In the genomic region with DNA sequence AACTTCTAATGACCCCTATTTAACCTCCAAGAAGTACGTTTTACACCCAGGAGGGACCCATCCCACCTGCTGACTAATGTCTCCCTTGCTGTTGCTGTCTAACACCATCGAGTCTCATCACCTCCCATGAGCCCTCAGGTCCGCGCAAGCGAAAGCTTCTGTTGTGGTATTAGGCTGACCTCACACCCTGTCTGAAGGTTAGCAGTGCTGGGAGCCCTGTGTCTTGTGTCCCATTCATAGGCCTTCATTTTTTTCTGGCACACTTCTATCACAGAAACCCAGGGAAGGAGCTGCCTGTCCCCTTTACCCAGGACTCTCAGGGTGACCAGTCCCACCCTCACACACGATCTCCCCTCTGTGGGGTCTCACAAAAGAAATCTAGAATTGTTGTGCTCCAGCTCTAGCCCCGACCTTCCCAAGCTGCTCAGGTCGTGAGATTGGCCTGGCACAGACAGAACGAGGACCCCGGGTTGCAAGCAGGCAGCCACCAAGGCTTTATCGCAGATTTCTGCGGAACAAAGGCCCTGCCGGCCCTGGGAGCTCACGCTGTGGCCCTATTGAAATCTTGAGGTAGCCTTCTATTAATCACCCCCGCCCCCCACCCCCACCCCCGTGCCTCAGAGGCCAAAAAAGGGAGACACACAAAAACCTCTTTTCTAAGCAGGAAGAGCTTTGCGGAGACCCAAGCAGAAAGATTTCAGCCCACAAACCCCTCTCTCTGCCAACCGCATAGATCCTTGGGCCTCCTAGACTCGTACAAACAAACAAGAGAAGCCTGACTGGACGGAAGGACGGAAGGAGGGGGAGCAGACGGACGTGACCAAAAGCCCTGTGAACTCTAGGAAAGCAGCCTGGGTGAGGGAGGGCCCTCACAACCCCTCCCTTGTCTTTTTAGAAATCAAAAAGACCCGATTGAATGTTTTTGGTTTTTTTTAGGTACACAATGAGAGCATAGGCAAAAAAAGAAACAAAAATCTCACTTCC, we compare ENCODE assay signal across 8 mouse cellular contexts. TPM values are rescaled to one million over a fixed set of nuclear protein-coding genes. Genes with fewer than 3 reads are reported as not detected.
DNase-seq lines count a peak whose midpoint lies in the region.

No protein-coding gene starts in this region.

- intact Hi-C loops in heart, postnatal 25 days (cut with DNase I) = no loop called here

- DNase-seq in heart, adult 11 months = peak; percentile 93
- no peak for DNase-seq in heart, postnatal 25 days (ENCODE audit: low spot score)
- DNase-seq in embryo, embryonic 9.5 days (ENCODE audit: extremely low spot score) = peak; percentile 82
- DNase-seq in induced T-regulatory cell, adult 2 months (ENCODE audit: low read depth) = peak; percentile 57
- DNase-seq in lung, postnatal 4 days = peak; percentile 37 to 54
- DNase-seq in yolk sac, embryonic 10.5 days (ENCODE audit: low spot score) = peak; percentile 33
- no peak for DNase-seq in ovary, postnatal 14 days (ENCODE audit: low spot score)
- DNase-seq in B cell, adult 2 months = no peak

RNA-seq across cellular contexts. Expression of a gene that starts 29.8 kb away (rescaled TPM):
- total RNA-seq in heart, postnatal 25 days (2021) = 10 to 100 TPM; 16.2 TPM

Comparison
In these comparisons a context has a peak if more than half of its experiments do, and no peak if none do; other contexts are left out.
1. DNase-seq: peak in heart, adult 11 months (single experiment), embryo, embryonic 9.5 days (single experiment), induced T-regulatory cell, adult 2 months (single experiment), lung, postnatal 4 days (2 of 2) and yolk sac, embryonic 10.5 days (single experiment); none in heart, postnatal 25 days (single experiment), ovary, postnatal 14 days (single experiment) and B cell, adult 2 months (0 of 2).